Mouse (Mus musculus) CH12.LX (cell line): ENCODE measurements around the gene Rnf41. TPM values are rescaled to one million over a fixed set of nuclear protein-coding genes. Genes with fewer than 3 reads are reported as not detected.

Experiments used
- DNase-seq: peaks from one replicate; pipeline ENCODE4 v3.0.0-alpha.2; 2013; ENCODE audit errors: extremely low read depth
- H3K27ac ChIP-seq: 2 replicates; pipeline ENCODE4 v1.5.1; 2012; ENCODE audit warnings: low read depth, mild to moderate bottlenecking, control low read depth, moderate library complexity; ENCODE audit not compliant: insufficient read depth
- H3K27me3 ChIP-seq: replicated peaks from 2 replicates; pipeline ENCODE3; 2012; ENCODE audit warnings: inconsistent platforms
- H3K36me3 ChIP-seq, 2 experiments: replicated peaks in 1 of 2; 2 replicates each; pipeline versions ENCODE3 to v1.6.1; 2012; ENCODE audit warnings: inconsistent platforms in 1 of 2, low read length in 1 of 2, mild to moderate bottlenecking in 1 of 2, mixed read lengths in 1 of 2, moderate library complexity in 1 of 2; ENCODE audit not compliant: control insufficient read depth in 1 of 2, insufficient read depth in 1 of 2
- H3K4me1 ChIP-seq, 2 experiments: 2 replicates each; pipeline ENCODE4 v1.6.1; 2012; ENCODE audit warnings: inconsistent platforms in 1 of 2, moderate library complexity in 1 of 2; ENCODE audit not compliant: insufficient read depth in 2 of 2, control insufficient read depth in 1 of 2
- H3K4me2 ChIP-seq: 2 replicates; pipeline ENCODE4 v1.6.1; 2012; ENCODE audit warnings: low read depth, mild to moderate bottlenecking, control low read depth; ENCODE audit not compliant: poor library complexity, insufficient read depth, severe bottlenecking
- H3K4me3 ChIP-seq, 3 experiments: fragments of 150-350 bp in 1 of 3; sonication (generic) in 1 of 3; replicated peaks in 1 of 3; 2 replicates each; pipeline versions ENCODE3 to v1.5.1; 2011 to 2012; ENCODE audit warnings: low read depth in 2 of 3, low read length in 2 of 3, mild to moderate bottlenecking in 2 of 3, moderate library complexity in 2 of 3, control low read depth in 1 of 3, improper control_type of control experiment in 1 of 3, inconsistent platforms in 1 of 3, mixed read lengths in 1 of 3; ENCODE audit not compliant: poor library complexity in 1 of 3
- H3K79me2 ChIP-seq: replicated peaks from 2 replicates; pipeline ENCODE4 v1.6.1; 2012; ENCODE audit warnings: mild to moderate bottlenecking, moderate library complexity; ENCODE audit not compliant: control insufficient read depth, poor library complexity, insufficient read depth, severe bottlenecking; ENCODE audit errors: extremely low read depth
- H3K9ac ChIP-seq: 2 replicates; pipeline ENCODE4 v1.6.1; 2012; ENCODE audit warnings: low read depth, mild to moderate bottlenecking, control low read depth, moderate library complexity; ENCODE audit not compliant: insufficient read depth
- H3K9me3 ChIP-seq: replicated peaks from 2 replicates; pipeline ENCODE3; 2012; ENCODE audit warnings: low read length, inconsistent platforms, mixed read lengths
- CHD1 ChIP-seq: IDR thresholded peaks from 2 replicates; pipeline ENCODE4 v1.6.1; 2012; ENCODE audit warnings: low read depth, low read length, improper control_type of control experiment, inconsistent platforms
- E2F4 ChIP-seq: IDR thresholded peaks from 2 replicates; pipeline ENCODE4 v1.6.1; 2011; ENCODE audit warnings: low read depth, low read length, improper control_type of control experiment; ENCODE audit not compliant: insufficient replicate concordance
- ELF1 ChIP-seq: IDR thresholded peaks from 2 replicates; pipeline ENCODE4 v1.6.1; 2014; ENCODE audit warnings: low read depth, mild to moderate bottlenecking, inconsistent platforms, low read length, improper control_type of control experiment
- ETS1 ChIP-seq: conservative IDR thresholded peaks from 2 replicates; pipeline ENCODE4 v1.6.1; 2012; ENCODE audit warnings: low read depth, mild to moderate bottlenecking, inconsistent platforms, low read length, improper control_type of control experiment, moderate library complexity
- IRF4 ChIP-seq: IDR thresholded peaks from 2 replicates; pipeline ENCODE4 v1.6.1; 2014; ENCODE audit warnings: low read depth, mild to moderate bottlenecking, inconsistent platforms, low read length, improper control_type of control experiment
- MAFK ChIP-seq: IDR thresholded peaks from 2 replicates; pipeline ENCODE4 v1.6.1; 2011; ENCODE audit warnings: low read length, improper control_type of control experiment; ENCODE audit not compliant: insufficient replicate concordance
- MEF2A ChIP-seq: IDR thresholded peaks from 2 replicates; pipeline ENCODE4 v1.6.1; 2014; ENCODE audit warnings: low read depth, mild to moderate bottlenecking, inconsistent platforms, low read length, improper control_type of control experiment, borderline replicate concordance
- NELFE ChIP-seq: IDR thresholded peaks from 2 replicates; pipeline ENCODE4 v1.6.1; 2011; ENCODE audit warnings: low read depth, low read length, improper control_type of control experiment
- POLR2AphosphoS2 ChIP-seq: IDR thresholded peaks from 2 replicates; pipeline ENCODE4 v1.6.1; 2011; ENCODE audit warnings: low read depth, low read length, improper control_type of control experiment
- RAD21 ChIP-seq: IDR thresholded peaks from 2 replicates; pipeline ENCODE4 v1.6.1; 2011; ENCODE audit warnings: low read depth, mild to moderate bottlenecking, low read length, improper control_type of control experiment, moderate library complexity
- RCOR1 ChIP-seq: conservative IDR thresholded peaks from 2 replicates; pipeline ENCODE4 v1.6.1; 2012; ENCODE audit warnings: low read depth, mild to moderate bottlenecking, inconsistent platforms, low read length, improper control_type of control experiment
- SMC3 ChIP-seq: IDR thresholded peaks from 2 replicates; pipeline ENCODE4 v1.6.1; 2011; ENCODE audit warnings: low read depth, low read length, improper control_type of control experiment
- TBP ChIP-seq: conservative IDR thresholded peaks from 2 replicates; pipeline ENCODE4 v1.6.1; 2011; ENCODE audit warnings: low read depth, low read length, improper control_type of control experiment
- TCF12 ChIP-seq: IDR thresholded peaks from 2 replicates; pipeline ENCODE4 v1.6.1; 2014; ENCODE audit warnings: low read depth, mild to moderate bottlenecking, inconsistent platforms, low read length, improper control_type of control experiment
- UBTF ChIP-seq: IDR thresholded peaks from 2 replicates; pipeline ENCODE4 v1.6.1; 2012; ENCODE audit warnings: low read depth, mild to moderate bottlenecking, inconsistent platforms, low read length, improper control_type of control experiment, moderate library complexity
- USF1 ChIP-seq: IDR thresholded peaks from 2 replicates; pipeline ENCODE4 v1.6.1; 2014; ENCODE audit warnings: low read depth, mild to moderate bottlenecking, inconsistent platforms, low read length, improper control_type of control experiment
- ZC3H11A ChIP-seq: IDR thresholded peaks from 2 replicates; pipeline ENCODE4 v1.6.1; 2012; ENCODE audit warnings: low read depth, mild to moderate bottlenecking, inconsistent platforms, low read length, improper control_type of control experiment
- ZNF384 ChIP-seq: IDR thresholded peaks from 2 replicates; pipeline ENCODE4 v1.6.1; 2012; ENCODE audit warnings: low read depth, low read length, improper control_type of control experiment, inconsistent platforms
- dilution Hi-C: fragments of 300-500 bp; cut with MboI; formaldehyde crosslinking; loops from 2 replicates; pipeline ENCODE4 v1.14.3; 2020; ENCODE audit warnings: low sequenced_read_pairs; ENCODE audit not compliant: extremely low pct_unique_long_range_greater_than_20kb, extremely low pct_ligation_motif_present
- in situ Hi-C: fragments of 300-500 bp; cut with MboI; formaldehyde crosslinking; loops from 3 replicates; pipeline ENCODE4 v1.14.3; 2019; ENCODE audit warnings: low sequenced_read_pairs, low pct_ligation_motif_present, low pct_unique_long_range_greater_than_20kb, mixed read lengths
- polyA plus RNA-seq: library from polyadenylated mRNA; unstranded; fragments of >175 nt; gene quantifications from 2 replicates; pipeline ENCODE4 v1.2.1, GENCODE M21; 2012; ENCODE audit warnings: low read depth; ENCODE audit not compliant: insufficient read length
- total RNA-seq, 2 experiments: library from RNA; depleted of rRNA; stranded (reverse); fragments of 300-350 nt in 1 of 2; fragments of >200 nt in 1 of 2; gene quantifications; 2 replicates each; pipeline ENCODE4 v1.2.3; 2012 to 2014

The Rnf41 gene
- total and polyA plus RNA-seq, 3 experiments = 15.3 to 19.9 (median 17.4) TPM

- Histone ChIP-seq H3K27ac (no peak overlapping the region), H3K36me3 (peaks cover 67 to 72% of the 10 kb centered on the region in 2 experiments), H3K79me2 (peaks cover 17% of the 10 kb centered on the region), H3K27me3 (no peaks in the 10 kb centered on the region), H3K4me1 (peaks cover 9 to 13% of the 10 kb centered on the region in 2 experiments; a peak in 3 of 4 replicates), H3K4me3 (no peak overlapping the region), H3K9me3 (no peaks in the 10 kb centered on the region), H3K9ac (no peak overlapping the region), H3K4me2 (no peak overlapping the region)
- dilution Hi-C loops (no loop called here), in situ Hi-C loops (no loop called here)
- DNase-seq = no peak
- TF ChIP-seq ETS1 (no peak), ZC3H11A (no peak), E2F4 (no peak), ELF1 (no peak), MAFK (no peak)
Observed at GRCm38 (mm10) chr10:128488776-128489175, 77.3 kb downstream of the Rnf41 start.

- Histone ChIP-seq H3K9ac (no peak overlapping the region), H3K4me3 (no peak overlapping the region), H3K9me3 (no peaks in the 10 kb centered on the region), H3K4me1 (peaks cover 9 to 13% of the 10 kb centered on the region in 2 experiments; a peak in 3 of 4 replicates), H3K4me2 (no peak overlapping the region), H3K27me3 (no peaks in the 10 kb centered on the region), H3K36me3 (peaks cover 61 to 66% of the 10 kb centered on the region in 2 experiments), H3K79me2 (peaks cover 17% of the 10 kb centered on the region), H3K27ac (no peak overlapping the region)
- dilution Hi-C loops = no loop called here
- no peak for TF ChIP-seq POLR2AphosphoS2
- no peak for TF ChIP-seq NELFE
- 0 out of 2 replicates have a peak, but pooled peaks have one; percentile 11 for TF ChIP-seq MAFK
- TF ChIP-seq RCOR1 = no peak
- DNase-seq = no peak
- in situ Hi-C loops = no loop called here
Observed at GRCm38 (mm10) chr10:128489380-128489779, 77.9 kb downstream of the Rnf41 start.

- no peak overlapping the region for H3K4me3 ChIP-seq
- peaks cover 20% of the 10 kb centered on the region for H3K79me2 ChIP-seq
- H3K36me3 ChIP-seq = peaks cover 61 to 66% of the 10 kb centered on the region in 2 experiments
- H3K27ac ChIP-seq = no peak overlapping the region
- DNase-seq = no peak
- no peaks in the 10 kb centered on the region for H3K27me3 ChIP-seq
- H3K4me2 ChIP-seq = no peak overlapping the region
- dilution Hi-C loops = no loop called here
- in situ Hi-C loops = no loop called here
- TF ChIP-seq ZNF384 (no peak), TBP (no peak), CHD1 (no peak), MEF2A (no peak), NELFE (no peak), USF1 (no peak), IRF4 (no peak), RAD21 (no peak), UBTF (no peak), SMC3 (no peak), ETS1 (no peak), MAFK (no peak), TCF12 (no peak), ELF1 (no peak)
- no peak overlapping the region for H3K9ac ChIP-seq
- H3K4me1 ChIP-seq = peaks cover 10 to 15% of the 10 kb centered on the region in 2 experiments; a peak in 3 of 4 replicates
- H3K9me3 ChIP-seq = no peaks in the 10 kb centered on the region
Observed at GRCm38 (mm10) chr10:128489785-128490184, 78.3 kb downstream of the Rnf41 start.
